Mouse (Mus musculus) hindbrain, embryonic 14.5 days (tissue): Measurements from ENCODE around the gene Cirbp. TPM values are rescaled to one million over a fixed set of nuclear protein-coding genes. Genes with fewer than 3 reads are reported as not detected.

Source experiments
- ATAC-seq: fragments of 200-750 bp; cut with Nextera tagmentation; 2 replicates; pipeline ENCODE4 v1.8.0; 2017; ENCODE audit warnings: moderate number of reproducible peaks, mild to moderate bottlenecking, moderate TSS enrichment, moderate library complexity; ENCODE audit not compliant: low FRiP score
- DNase-seq: peaks from one replicate; pipeline ENCODE4 v3.0.0-alpha.2; 2015; ENCODE audit warnings: low spot score
- H3K27ac ChIP-seq: fragments of 300-500 bp; sonication (generic); 2 replicates; pipeline ENCODE4 v1.5.1; 2014; ENCODE audit warnings: mild to moderate bottlenecking, moderate library complexity
- H3K27me3 ChIP-seq: fragments of 300-500 bp; sonication (generic); 2 replicates; pipeline ENCODE4 v1.6.1; 2014; ENCODE audit warnings: mild to moderate bottlenecking, low read length, mixed read lengths; ENCODE audit not compliant: control insufficient read depth, insufficient read depth
- H3K36me3 ChIP-seq: fragments of 300-500 bp; sonication (generic); replicated peaks from 2 replicates; pipeline ENCODE4 v1.6.1; 2014; ENCODE audit not compliant: control insufficient read depth, insufficient read depth
- H3K4me1 ChIP-seq: fragments of 300-500 bp; sonication (generic); replicated peaks from 2 replicates; pipeline ENCODE4 v1.6.1; 2014; ENCODE audit warnings: antibody characterized with exemption, low read length, mixed read lengths; ENCODE audit not compliant: control insufficient read depth, insufficient read depth
- H3K4me2 ChIP-seq: fragments of 300-500 bp; sonication (generic); replicated peaks from 2 replicates; pipeline ENCODE4 v1.6.1; 2014; ENCODE audit warnings: mild to moderate bottlenecking, moderate library complexity
- H3K4me3 ChIP-seq: fragments of 300-500 bp; sonication (generic); replicated peaks from 2 replicates; pipeline ENCODE4 v1.5.1; 2014; ENCODE audit warnings: mild to moderate bottlenecking, low read length
- H3K9ac ChIP-seq: fragments of 300-500 bp; sonication (generic); 2 replicates; pipeline ENCODE4 v1.6.1; 2014
- H3K9me3 ChIP-seq: fragments of 300-500 bp; sonication (generic); 2 replicates; pipeline ENCODE4 v1.6.1; 2016; ENCODE audit warnings: low read length; ENCODE audit not compliant: control insufficient read depth
- WGBS: fragments of 180-500 bp; shearing (Covaris S2); extraction: QIAGEN DNeasy Blood & Tissue Kit; methylation state at CpG from one replicate; pipeline ENCODE4 v1.1.7; 2014; 5-methylcytosine and 5-hydroxymethylcytosine counted together
- polyA plus RNA-seq: library from polyadenylated mRNA; unstranded; fragments of >200 nt; fragmentation: Nextera tagmentation; extraction: Ambion mirVana; gene quantifications from 2 replicates; pipeline ENCODE4 v1.2.1, GENCODE M21; 2014

Gene Cirbp
- polyA plus RNA-seq, 1 experiment from 2014 or later: 252 TPM

GRCm38 (mm10) chr10:80136952-80137625 is 28.7 kb upstream of the Cirbp start:
- no peak for DNase-seq

GRCm38 (mm10) chr10:80137626-80138552 is 27.9 kb upstream of the Cirbp start:
- 4% methylated on average over 26 of the region's 33 CpGs for WGBS
- DNase-seq (no peak), ATAC-seq (no peak)
- peak overlapping the region; percentile 93 for H3K9ac ChIP-seq
- H3K9me3 ChIP-seq: no peaks in the 10 kb centered on the region
- peak overlapping the region; percentile 78 for H3K4me3 ChIP-seq
- peaks cover 34% of the 10 kb centered on the region for H3K4me1 ChIP-seq
- no peaks in the 10 kb centered on the region for H3K27me3 ChIP-seq
- peaks cover 41% of the 10 kb centered on the region for H3K36me3 ChIP-seq
- H3K4me2 ChIP-seq: peak overlapping the region; percentile 96
- H3K27ac ChIP-seq: peak overlapping the region; percentile 98

More at GRCm38 (mm10) chr10:80136952-80137625, 28.7 kb upstream of the Cirbp start:
- Histone ChIP-seq H3K9ac (peak overlapping the region; percentile 93), H3K36me3 (peaks cover 49% of the 10 kb centered on the region), H3K27me3 (no peaks in the 10 kb centered on the region), H3K4me1 (peaks cover 31% of the 10 kb centered on the region), H3K9me3 (no peaks in the 10 kb centered on the region), H3K4me2 (peak overlapping the region; percentile 96), H3K4me3 (peak overlapping the region; percentile 78), H3K27ac (peak overlapping the region; percentile 98)
- 3% methylated on average over 28 of the region's 29 CpGs for WGBS
- ATAC-seq: 0 out of 2 replicates have a peak, but pooled peaks have one; percentile 1

DNA sequence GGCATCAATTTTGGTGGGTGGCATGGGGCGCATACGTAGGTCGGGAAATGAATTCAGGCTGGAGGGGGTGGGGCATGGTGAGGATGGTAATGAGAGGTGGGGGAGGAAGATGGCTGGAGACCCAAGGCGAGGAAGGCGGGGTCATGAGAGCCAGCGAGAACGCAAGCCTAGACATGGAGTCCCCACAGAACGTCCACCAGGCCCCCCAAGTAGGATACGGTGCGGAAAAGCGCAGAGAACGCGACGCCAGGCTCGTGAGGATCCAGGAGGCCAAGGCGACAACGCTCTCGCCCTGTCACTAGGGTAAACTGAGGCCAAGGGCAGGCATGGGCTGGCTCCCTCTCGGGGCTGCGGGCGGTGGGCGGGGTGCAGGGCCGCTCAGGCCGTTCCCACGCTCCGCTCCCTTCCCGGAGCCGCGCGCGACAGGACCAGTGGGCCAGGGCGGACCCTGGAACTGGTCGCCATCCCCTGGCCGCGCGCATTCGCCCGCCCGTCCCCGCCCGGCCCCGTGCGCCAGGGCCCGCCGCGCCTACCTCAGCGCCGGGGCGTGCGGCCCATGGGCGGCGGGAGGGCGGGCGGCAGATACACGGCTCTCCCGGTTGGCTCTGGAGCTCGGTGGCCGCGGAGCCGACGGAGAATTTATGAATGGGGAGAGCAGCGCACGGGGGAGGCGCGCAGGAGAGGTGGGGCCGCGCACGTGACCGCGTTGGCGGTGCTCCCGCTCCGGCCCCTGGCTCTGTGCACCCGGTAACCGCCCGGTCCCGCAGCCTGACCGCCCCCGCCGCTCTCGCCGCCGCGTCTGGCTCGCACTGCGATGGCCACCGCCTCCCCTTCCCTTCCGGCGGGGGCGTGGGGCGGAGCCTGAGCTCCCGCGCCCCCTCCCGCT is 27.0 kb upstream of the Cirbp start, which contains the start of gene Atp5d:
Gene Atp5d, plus strand, starts transcription at position 80 of the 886 bp plus-strand sequence.
- no peaks in the 10 kb centered on the region for H3K9me3 ChIP-seq
- 0% methylated on average over 48 of the region's 94 CpGs for WGBS
- H3K4me1 ChIP-seq: peaks cover 38% of the 10 kb centered on the region
- DNase-seq: peak; percentile 67
- ATAC-seq: 0 out of 2 replicates have a peak, but pooled peaks have one; percentile 1
- peaks cover 37% of the 10 kb centered on the region for H3K36me3 ChIP-seq
- H3K4me2 ChIP-seq: peak within 1 kb of the TSS; percentile 96
- H3K27ac ChIP-seq: peak within 1 kb of the TSS; percentile 98
- no peaks in the 10 kb centered on the region for H3K27me3 ChIP-seq
- H3K4me3 ChIP-seq: peak within 1 kb of the TSS; percentile 78
- H3K9ac ChIP-seq: peak within 1 kb of the TSS; percentile 93

DNA sequence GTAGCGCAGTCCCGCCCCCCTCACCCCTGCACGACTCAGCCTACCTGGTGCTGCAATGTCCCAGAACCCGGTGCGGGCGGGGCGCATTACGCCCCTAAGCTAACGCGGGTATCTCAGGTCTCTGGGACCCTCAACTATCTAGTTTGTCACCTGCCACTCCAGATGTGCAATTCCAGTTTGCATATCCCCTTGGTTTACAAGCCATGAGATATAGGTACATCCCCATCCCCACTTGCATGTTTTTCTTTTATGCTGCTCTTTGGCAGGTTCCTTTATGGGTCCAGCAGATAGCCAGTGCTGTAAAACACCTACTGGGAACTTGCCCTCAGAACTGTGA is 26.4 kb upstream of the Cirbp start:
- WGBS: 2% methylated on average over 7 of the region's 10 CpGs
- H3K4me1 ChIP-seq: peaks cover 38% of the 10 kb centered on the region

GRCm38 (mm10) chr10:80139975-80140665 is 25.7 kb upstream of the Cirbp start:
- DNase-seq (no peak), ATAC-seq (no peak)
- Histone ChIP-seq H3K27ac (peak overlapping the region; percentile 98; the same call in 1 of the 2 replicates), H3K9ac (peak overlapping the region; percentile 93; the same call in 1 of the 2 replicates), H3K9me3 (no peaks in the 10 kb centered on the region), H3K4me3 (no peak overlapping the region), H3K4me1 (peaks cover 38% of the 10 kb centered on the region), H3K27me3 (no peaks in the 10 kb centered on the region), H3K4me2 (peak overlapping the region; percentile 96; the same call in 1 of the 2 replicates), H3K36me3 (peaks cover 37% of the 10 kb centered on the region)
- 78% methylated on average over 11 of the region's 11 CpGs for WGBS

More for the DNA sequence above, 26.4 kb upstream of the Cirbp start:
- Histone ChIP-seq H3K27me3 (no peaks in the 10 kb centered on the region), H3K4me3 (peak overlapping the region; percentile 78), H3K36me3 (peaks cover 37% of the 10 kb centered on the region), H3K9ac (peak overlapping the region; percentile 93), H3K27ac (peak overlapping the region; percentile 98), H3K4me2 (peak overlapping the region; percentile 96), H3K9me3 (no peaks in the 10 kb centered on the region)
- DNase-seq (no peak), ATAC-seq (peak; percentile 7; the same call in 1 of the 2 replicates)

DNA sequence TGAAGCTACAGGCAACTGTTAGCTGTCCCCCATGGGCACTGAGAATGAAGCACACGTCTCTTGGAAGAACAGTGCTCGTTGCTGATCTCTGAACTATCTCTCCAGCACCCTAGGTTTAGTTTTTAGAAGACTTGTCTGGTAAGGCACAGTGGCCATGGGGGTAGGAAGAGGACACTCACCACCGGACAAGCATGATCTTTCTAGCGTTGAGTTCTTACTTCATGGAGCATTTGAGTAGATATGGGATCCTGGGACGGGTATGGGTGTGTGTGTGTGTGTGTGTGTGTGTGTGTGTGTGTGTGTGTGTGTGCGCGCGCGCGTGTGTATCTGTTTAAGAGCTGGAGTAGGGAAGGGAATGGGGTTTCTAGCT is 25.1 kb upstream of the Cirbp start, which contains the start of gene Cbarp:
Gene Cbarp, minus strand, starts transcription at position 170 of the 370 bp plus-strand sequence.
- H3K27ac ChIP-seq: peak within 1 kb of the TSS; percentile 98
- no peaks in the 10 kb centered on the region for H3K9me3 ChIP-seq
- peaks cover 37% of the 10 kb centered on the region for H3K36me3 ChIP-seq
- H3K9ac ChIP-seq: peak within 1 kb of the TSS; percentile 93
- DNase-seq (no peak), ATAC-seq (no peak)
- H3K4me3 ChIP-seq: peak within 1 kb of the TSS; percentile 80
- H3K27me3 ChIP-seq: no peaks in the 10 kb centered on the region
- H3K4me2 ChIP-seq: peak within 1 kb of the TSS; percentile 97
- peaks cover 38% of the 10 kb centered on the region for H3K4me1 ChIP-seq
- WGBS: 64% methylated on average over 10 of the region's 10 CpGs

GRCm38 (mm10) chr10:80141243-80141642 is 24.5 kb upstream of the Cirbp start:
- Histone ChIP-seq H3K9ac (peak overlapping the region; percentile 26), H3K4me3 (peak overlapping the region; percentile 80), H3K4me1 (peaks cover 36% of the 10 kb centered on the region), H3K27ac (peak overlapping the region; percentile 86), H3K36me3 (peaks cover 37% of the 10 kb centered on the region), H3K9me3 (no peaks in the 10 kb centered on the region), H3K27me3 (no peaks in the 10 kb centered on the region), H3K4me2 (peak overlapping the region; percentile 97)
- DNase-seq: peak; percentile 90
- under 1% methylated on average over 29 of the region's 29 CpGs for WGBS
- peak; percentile 72 for ATAC-seq
